Mouse (Mus musculus): ENCODE measurements around the gene Tomm7.
"Not testable (repeated sequence)": the region's sequence is repeated elsewhere in the genome, so short reads cannot be mapped to it uniquely, and the experiment has no call there.

Gene Tomm7

DNA sequence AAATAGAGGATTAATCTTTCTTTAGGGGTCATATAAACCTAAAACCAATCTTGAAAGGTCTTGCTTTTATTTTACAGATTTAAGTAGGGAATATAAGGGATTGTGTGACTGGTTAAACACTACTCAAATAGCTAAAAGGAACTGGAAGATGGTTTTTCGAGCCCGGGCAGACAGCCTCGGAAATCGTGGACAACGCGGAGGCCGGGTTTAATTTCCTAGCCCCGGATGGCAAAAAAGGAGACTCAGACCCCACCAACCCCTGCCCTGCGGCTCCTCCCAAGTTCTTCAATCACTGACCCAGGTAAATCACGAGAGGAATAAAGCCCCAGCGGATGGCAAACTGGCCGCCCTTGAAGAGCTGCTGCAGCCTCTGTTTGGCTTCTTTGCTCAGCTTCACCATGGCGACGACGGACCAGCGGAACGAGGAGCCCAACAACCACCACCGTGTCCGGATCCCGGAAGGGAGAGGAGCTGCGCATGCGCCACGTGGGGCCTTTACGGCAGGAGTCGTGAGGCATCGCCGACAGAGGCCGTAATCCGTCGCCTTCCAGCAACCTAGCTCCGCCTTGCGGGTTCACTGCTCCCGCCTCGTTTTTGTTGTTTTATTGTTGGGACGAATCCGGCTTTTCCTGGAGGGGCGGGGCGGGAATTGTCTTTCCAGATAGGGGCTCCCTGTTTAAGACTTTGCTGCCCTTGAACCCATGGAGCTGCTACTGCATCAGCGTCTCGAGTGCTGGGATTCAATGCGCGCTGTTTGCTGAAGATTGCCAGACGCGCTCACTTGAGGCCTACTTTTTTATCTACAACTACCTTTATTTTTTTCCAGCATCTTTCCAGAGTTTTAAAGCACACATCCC lies at the start of gene Tomm7:
Tomm7 (minus strand) TSS at position 488 of the 857 bp plus-strand sequence.
- peak; percentile 97 for DNase-seq

DNA sequence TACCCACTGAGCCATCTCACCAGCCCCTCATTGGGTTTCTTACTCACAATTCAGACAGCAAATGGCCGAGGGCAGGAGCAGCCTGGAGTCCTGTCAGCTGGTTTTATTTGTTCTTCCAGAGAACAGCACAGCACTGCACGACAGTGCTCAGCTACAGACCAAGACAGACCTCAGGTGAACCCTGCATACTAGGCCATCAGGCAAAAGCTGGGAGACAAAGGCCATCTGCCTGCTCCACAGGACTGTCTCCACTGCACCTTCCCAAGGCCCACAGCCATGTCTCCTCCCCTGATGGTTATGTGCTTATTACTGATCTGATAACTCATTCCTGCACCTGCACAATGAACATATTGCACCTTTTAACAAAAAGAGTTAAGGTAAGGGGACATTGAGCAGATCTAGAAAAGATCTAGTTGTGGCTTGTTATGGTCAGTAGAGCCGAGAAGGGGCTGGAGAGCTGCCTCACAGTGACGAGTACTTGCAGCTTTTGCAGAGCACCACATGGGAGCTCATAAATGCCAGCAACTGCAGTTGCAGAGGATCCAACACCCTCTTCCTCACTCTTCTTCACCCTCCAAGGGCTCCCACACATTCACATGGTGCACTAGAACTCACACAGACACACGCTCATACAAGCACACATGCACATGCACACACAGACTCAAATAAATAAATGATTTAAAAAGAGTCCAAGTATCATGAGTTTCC lies 49.3 kb upstream of the Tomm7 start:
- DNase-seq, result no peak

DNA sequence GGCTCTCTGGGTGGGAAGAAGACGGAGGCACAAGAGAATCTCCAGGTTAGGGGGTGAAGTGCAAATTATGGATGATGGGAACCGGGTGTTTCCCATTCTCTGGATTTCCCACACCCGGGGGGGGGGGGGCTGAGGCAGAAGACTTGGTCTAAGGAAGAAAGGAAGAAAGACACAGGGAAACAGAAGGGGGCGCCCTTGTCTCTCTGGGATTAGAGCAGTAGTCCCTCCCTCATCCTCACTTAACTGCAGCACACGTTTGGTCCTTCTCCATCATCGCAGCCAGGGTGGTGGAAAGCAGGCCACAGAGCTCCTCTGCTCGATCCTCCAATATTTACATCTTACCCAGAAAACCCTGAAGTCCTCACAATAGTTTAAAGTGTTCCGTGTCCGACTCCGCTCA lies 46.8 kb upstream of the Tomm7 start:
- DNase-seq, result peak; percentile 44

DNA sequence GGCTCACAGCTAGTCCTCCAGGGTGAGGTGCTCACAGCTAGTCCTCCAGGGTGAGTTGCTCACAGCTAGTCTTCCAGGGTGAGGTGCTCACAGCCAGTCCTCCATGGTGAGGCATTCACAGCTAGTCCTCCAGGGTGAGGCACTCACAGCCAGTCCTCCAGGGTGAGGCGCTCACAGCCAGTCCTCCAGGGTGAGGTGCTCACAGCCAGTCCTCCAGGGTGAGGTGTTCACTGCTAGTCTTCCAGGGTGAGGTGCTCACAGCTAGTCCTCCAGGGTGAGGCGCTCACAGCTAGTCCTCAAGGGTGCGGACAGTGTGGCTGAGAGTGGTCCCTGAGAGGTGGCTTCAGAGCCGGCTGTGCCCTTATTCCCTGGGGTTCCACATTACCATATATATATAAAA lies 45.5 kb upstream of the Tomm7 start:
- DNase-seq, result no peak

DNA sequence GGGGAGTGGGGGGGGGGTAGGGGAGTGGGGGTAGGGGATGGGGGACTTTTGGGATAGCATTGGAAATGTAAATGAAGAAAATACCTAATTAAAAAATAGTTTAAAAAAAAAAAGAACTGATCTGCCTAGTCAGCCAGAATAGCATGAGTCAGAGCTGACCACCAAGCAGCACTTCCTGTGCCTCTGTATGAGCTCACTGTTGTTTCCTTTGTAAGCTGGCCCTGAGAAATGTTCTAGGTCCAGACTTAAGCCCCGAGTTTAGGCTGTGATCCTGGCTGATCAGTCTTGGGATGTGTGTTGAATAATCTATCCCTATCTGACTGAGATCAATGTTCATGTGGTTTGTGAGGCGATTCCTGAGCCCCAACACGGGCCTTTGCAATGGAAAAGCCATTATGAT lies 43.1 kb upstream of the Tomm7 start:
- DNase-seq, result no peak

DNA sequence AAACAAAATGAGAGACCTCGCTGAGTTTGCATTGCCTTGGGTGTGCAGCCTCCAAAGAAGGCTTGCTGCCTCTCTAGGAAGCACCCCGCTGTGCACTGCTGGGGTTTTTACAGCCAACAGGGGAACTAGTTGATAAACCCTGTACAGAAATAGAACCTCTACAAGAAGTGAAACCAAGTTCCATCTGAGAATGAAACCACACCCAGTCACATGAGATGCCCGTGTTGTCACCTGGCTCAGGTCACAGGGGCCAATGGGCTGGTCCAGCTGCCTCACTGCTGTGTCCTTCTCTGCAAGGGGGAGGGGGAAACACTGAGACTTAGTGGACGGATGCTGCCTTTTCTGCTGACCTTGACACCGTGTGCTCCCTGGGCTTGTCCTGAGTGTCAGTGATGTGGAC lies 30.5 kb upstream of the Tomm7 start:
- no peak for DNase-seq

DNA sequence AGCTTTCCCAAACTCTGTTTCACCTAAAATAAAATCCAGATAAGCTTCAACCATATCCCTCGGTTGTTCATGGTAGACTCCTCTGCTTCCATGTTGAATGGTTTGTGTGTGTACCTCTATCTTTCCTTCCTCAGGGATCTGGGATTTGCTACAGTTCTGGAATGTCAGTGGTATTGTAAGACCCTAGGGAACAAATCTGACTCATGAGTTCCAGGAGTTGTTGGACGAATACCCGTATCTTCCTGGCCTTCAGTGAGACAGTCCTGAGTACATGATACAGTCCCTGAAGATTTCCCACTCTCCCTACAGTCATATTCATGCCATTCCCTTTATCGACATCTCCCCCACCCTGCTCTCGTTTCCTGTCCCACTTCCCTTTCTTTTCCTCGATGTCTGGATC lies 28.6 kb upstream of the Tomm7 start:
- no peak for DNase-seq

DNA sequence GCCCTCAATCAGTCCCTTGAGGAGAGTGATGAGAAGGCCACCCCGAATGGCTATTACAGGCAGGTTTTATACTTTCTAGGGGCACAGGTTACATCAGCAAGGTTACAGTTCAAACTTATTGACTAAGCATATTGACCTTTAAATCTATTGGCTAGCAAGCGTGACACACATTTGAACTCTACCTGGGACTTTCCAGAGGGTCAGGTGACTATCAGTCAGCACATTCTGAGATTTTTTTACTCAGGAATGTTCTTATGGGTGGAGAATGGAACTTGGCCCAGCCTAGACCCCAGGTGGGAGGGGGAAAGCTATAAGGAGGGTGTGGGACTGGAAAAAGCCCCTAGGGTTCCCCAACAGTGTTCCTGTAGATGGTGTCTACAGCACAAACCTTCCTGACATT lies 27.4 kb upstream of the Tomm7 start:
- not testable (repeated sequence) for DNase-seq

DNA sequence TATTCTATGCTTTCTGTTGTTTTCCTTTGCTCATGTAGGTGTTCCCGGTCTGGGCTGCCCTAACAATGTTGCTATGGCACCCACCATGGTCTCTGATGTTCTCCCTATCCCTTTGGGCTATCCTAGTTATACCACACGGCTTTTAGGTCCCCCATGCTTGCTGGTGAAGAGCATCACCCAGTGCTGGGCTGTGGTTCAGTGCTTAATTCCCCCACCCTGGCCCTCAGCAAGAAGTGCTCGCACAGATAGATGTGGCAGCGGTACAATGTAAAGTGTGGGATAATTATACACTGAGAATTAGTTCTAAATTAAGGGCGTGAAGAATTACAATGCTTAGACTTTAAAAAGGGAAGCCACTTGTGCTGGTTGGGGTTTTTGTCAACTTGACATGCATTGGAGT lies 22.0 kb upstream of the Tomm7 start:
- DNase-seq, result no peak

DNA sequence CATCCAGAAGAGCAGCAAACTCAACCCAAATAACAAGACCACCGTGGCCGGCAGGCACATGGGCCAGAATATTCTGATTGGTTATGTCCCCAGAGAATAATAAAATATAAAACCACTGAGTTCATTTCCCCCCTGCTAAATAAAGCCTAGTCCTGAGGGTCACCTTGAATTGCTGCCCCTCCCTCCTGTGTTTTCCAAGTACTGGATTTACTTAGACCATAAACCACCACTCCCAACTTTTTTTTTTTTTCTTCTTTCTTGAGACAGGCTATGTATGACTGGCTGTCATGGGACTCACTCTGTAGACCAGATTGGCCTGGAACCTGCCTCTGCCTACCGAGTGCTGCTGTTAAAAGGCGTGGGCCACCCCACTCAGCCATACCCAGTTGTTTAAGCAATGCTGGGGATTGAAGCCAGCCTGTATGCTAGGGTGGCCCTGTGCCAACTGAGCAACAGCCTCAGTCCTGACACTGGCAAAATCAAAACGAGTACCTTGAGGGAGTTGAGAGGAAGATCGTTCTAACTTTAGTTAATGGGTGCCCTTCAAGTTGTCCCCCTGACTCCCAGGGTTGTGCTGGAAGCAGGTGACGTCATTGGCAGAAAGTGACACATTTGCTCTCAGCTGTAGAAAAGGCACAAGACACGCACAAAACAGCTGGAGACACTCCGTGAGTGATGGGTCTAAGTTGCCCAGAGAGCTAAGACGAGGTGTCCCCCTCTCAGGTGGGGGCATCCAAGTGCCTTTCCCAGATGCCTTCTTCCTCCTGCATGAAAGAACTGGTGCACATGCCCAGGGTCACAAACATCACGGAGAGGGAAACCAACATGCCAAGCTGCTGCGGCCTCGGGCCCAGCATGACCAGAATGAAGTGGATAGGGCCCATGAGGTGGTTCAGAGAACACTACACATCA lies 20.3 kb upstream of the Tomm7 start:
- no peak for DNase-seq

DNA sequence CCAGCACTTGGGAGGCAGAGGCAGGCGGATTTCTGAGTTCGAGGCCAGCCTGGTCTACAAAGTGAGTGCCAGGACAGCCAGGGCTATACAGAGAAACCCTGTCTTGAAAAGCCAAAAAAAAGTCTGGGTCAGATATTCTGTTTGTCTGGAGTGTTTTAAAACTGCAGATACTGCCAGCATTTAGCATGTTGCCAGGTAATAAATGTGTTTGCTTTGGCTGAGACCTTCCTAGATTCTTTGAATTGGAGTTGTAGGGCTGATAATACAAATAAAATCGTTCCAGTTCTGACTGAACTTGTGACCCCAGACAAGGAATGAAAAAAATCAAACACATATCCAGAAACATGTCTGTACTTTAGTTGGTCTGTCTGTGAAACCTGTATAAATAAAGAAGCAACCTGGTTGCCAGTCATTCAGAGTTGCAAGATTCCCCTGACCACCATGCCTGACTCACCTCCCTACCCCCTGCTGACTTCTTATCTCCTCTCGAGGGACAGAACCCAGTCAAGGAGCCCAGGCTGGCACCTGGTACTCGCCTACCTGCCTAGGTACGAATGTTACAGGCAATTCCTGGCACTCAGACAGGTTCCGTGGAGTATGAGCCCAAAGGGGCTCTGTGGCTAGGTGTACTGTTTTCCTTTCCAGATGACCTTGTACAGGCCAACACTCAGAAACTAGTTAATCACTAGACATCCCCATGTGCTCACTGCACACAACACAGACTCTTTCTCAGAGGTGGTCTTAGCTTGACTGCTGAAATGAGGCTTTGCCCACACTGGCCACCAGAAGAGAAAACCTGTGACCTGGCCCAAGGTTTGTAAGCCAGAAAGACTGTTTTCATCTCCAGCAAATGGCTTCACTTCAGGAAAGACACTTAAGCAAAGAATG lies 19.4 kb upstream of the Tomm7 start:
- DNase-seq, result no peak

DNA sequence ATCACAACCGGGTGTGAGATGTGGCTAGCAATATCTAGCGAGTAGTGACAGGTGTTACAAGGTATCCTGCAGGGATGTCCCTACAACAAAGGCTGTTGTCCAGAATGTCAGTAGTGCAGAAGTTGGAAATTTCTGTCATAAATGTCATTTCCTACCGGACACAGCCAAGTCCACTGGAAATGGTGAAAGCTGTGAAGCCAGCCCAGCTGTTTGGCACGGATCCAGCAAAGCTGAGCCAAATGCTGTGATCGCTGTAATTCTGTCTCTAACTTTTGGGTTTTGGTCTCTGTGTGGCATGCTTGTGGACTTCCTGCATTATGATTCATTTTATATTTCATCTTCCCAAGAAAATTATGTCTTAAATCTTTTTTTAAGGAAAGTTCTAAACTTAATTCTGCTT lies 18.3 kb upstream of the Tomm7 start:
- peak; percentile 43 for DNase-seq

DNA sequence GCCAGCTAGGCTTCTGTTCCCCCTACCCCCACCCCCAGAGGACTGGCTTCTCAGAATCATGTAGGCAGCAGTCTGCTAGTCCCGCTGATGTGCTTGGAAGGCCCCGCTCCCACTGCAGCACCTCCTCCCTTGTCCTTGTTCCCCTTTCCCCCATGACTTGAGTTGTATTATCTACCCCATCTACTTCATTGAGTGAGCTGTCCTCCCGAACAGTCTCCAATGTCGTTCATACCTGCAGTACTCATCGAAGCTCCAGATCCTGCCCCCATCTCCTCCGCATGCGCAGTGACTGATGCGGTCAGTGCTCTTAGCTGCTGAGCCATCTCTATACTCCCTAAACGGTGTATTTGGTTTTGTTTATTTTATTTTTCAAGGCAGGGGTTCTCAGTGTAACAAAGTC lies 17.8 kb upstream of the Tomm7 start:
- no peak for DNase-seq

DNA sequence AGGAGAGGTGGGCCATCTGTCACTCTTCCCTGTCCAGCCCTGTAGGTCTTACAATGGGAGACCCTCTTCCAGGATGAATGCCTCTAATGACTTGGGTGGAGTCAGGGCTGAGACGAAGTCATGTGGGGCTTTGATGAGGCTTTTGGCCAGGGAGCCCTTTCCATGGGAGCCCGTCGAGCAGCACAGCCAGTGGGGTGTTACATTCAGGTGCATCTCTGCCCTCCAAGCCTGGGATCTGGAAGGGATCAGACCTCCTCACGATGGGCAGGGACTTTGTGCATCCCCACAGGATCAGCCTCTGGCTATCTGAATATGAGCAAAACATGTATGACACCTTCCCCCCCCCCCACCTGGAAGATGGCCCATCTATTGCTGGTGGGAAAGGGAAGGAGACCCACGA lies 15.9 kb upstream of the Tomm7 start:
- no peak for DNase-seq

DNA sequence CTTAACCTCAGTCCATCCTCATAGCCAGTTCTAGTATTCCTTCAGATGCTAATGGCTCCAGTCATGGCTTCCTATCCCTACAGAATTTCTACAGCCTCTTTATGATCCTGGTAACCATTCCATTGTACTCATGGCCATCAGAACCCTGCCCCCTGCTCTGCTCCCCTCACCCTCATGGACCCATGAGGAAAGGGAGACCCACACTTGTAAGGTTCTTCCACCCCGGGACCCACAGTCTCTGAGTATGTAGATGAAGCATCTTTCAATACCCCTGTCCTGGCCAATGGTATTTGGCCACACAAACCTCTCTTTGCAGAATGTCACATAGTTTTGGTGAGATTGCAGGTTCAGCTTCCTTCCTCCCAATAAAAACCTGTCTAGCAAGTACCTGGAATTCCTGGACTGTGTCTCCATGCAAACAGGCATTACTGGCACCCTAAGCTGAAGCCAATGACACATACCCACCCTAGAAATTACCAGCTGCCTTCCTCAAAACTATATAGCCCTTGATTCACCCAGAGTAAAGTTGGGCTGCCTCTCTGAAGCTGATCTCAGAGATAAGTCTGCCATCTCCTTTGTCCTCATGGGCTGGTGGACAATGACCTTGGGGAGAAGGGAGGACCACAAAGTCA lies 15.2 kb upstream of the Tomm7 start:
- DNase-seq, result no peak

DNA sequence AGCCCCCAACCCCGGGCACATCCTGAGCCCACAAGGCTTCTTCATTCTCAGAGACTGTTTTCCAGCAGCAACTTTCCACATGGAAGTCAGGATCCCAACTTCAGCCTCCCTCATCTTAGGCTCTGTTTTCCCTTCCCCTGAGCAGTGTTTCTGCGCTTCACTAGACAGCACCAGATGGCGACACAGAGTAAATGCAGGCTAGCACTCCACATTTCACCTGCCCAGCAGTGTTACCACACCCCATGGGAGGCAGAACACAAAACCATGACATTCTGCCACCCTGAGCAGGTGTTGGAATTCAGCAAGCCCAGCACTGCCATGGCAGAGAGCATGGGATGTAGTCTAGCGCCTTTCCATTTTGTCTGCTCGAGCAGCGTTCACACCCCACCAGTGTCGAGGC lies 14.7 kb upstream of the Tomm7 start:
- no peak for DNase-seq

DNA sequence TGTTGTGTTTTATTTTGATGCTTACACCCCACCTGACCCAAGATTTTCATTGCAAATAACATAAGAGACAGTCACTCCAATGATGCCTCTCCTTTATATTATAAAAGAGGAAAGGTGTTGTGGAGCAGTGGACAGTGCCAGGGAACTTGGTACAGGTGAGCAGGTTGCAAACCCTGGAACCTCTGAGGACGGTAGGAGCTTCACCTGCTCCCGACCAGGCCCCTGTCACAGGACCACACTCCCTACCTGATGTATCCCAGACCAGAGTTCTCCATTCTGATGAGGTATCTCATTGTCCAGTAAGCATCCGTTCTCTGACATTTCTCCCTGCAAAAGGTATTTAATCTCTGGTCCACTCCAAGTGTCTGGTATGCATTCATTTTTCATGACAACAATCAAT lies 14.0 kb upstream of the Tomm7 start:
- no peak for DNase-seq

DNA sequence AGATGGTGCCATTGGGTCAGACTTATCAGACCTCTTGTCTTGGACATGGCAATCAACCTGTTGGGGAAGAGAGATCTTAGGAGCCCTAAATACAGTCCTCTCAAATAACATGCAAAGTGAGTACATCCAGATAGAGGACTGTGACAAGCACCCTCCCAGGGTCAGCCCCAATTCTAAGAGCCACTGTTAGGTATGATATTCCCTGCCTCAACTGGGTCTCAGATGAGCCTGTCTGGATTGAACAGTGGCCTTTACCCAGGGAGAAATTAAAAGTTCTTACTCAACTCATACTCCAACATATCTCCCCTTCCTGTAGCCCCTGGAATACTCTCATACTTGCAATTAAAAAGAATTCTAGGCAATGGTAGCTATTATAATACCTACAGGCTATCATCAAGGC lies 13.2 kb upstream of the Tomm7 start:
- no peak for DNase-seq

DNA sequence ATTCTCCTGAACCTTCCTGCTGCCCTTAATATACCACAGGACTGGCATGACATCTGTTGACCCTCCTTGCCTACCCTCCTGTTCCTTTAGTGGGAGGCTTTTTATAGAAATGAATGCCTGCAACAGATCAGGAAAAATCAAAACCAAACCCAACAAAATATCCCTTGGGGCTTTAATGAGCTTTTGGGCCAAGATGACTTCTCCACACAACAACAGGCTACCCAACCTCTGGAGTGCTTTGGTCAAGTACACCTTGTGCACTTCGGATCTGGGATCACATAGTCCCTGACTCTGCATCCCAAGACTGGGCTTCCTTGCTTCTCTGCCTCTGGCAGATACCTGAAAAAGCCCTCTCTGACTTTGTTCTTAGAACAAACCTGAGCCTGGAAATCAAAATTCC lies 12.2 kb upstream of the Tomm7 start:
- DNase-seq, result no peak

DNA sequence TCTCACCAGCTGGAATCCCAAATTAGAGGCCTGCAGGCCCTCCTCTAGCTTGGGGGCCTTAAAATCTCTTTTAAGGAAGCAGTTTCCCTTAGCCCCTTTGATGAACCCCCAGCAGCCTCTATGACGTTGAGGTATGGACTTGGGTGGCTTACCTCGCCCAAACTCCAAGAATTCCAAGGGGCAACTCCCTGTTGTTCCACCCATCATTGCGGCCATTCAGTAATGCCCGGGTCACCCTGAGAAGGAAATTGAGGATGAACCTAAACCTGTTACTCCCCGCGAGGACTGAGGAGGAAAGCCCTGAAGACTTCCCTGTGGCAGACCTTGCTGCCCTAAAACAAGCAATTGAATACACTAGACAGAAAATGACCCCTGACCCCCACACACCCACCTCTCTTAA lies 11.5 kb upstream of the Tomm7 start:
- no peak for DNase-seq

DNA sequence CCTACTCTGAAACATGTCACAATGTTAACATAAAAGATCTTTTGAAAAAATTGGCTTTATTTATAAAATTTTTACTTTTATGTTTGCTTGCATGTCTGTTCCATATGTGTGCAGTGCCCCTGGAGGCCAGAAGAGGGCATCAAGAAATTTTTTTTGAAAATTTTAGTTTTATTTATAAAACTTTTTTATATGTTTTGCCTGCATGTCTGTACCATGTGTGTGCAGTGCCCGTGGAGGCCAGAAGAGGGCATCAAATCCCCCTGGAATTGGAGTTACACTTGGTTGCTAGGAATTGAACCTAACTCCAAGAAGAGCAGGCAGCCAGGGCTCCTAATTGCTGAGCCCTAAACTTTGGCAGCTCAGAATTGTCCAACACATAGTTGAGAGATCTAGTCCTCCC lies 9.0 kb upstream of the Tomm7 start:
- DNase-seq, result not testable (repeated sequence)

DNA sequence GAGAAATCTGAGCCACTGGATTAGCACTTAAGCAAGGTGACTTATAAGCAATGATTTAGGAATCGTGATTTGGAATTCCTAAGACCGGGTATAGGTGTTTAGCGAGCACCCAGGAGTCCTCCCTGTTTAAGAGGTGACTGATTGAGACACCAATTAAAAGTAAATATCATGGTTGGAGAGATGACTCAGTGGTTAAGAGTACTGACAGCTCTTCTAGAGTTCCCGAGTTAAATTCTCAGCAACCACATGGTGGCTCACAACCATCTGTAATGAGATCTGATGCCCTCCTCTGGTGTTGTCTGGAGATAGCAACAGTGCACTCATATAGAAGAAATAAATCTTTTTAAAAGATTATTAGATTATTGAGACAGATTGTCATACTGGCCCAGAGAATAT lies 7.2 kb upstream of the Tomm7 start:
- not testable (repeated sequence) for DNase-seq

All from kidney, adult 11 months (tissue).